Mouse (Mus musculus) induced T-regulatory cell, adult 2 months (primary cell): ENCODE measurements at regions not wholly inside any gene's neighbourhood (a gene's known extent, or its start where the extent isn't known, plus 50 kb on each side); places are given as distances from the start of the nearest gene placed in this dataset.

ENCODE experiments used
- DNase-seq: peaks from one replicate; pipeline ENCODE4 v3.0.0-alpha.2; 2012; ENCODE audit warnings: low read depth

- no peak for DNase-seq
These were observed 59.7 kb downstream of the Prlhr start for GRCm38 (mm10) chr19:60408436-60408835.

GRCm38 (mm10) chr19:60399425-60399824 is 68.7 kb downstream of the Prlhr start:
- DNase-seq = no peak

- no peak for DNase-seq
These were observed 70.4 kb downstream of the Prlhr start for GRCm38 (mm10) chr19:60397666-60398065.

- no peak for DNase-seq
These were observed 71.5 kb downstream of the Prlhr start for GRCm38 (mm10) chr19:60396604-60397003.

- no peak for DNase-seq
These were observed 81.4 kb downstream of the Prlhr start for GRCm38 (mm10) chr19:60386563-60387241.

GRCm38 (mm10) chr19:60384721-60385120 is 83.4 kb downstream of the Prlhr start:
- no peak for DNase-seq

GRCm38 (mm10) chr19:60382661-60383060 is 85.4 kb downstream of the Prlhr start:
- DNase-seq = no peak

- DNase-seq = no peak
These were observed 89.0 kb downstream of the Prlhr start for GRCm38 (mm10) chr19:60379030-60379605.

GRCm38 (mm10) chr19:60363988-60364599 is 104.0 kb downstream of the Prlhr start:
- no peak for DNase-seq

GRCm38 (mm10) chr19:60344911-60345310 is 118.4 kb upstream of the Fam204a start:
- no peak for DNase-seq

- DNase-seq = peak; percentile 61
These were observed 115.0 kb upstream of the Fam204a start for GRCm38 (mm10) chr19:60341485-60341884.

- peak; percentile 18 for DNase-seq
These were observed 113.7 kb upstream of the Fam204a start for GRCm38 (mm10) chr19:60340234-60340633.

- no peak for DNase-seq
These were observed 108.0 kb upstream of the Fam204a start for GRCm38 (mm10) chr19:60334521-60334920.

GRCm38 (mm10) chr19:60328295-60328694 is 101.8 kb upstream of the Fam204a start:
- DNase-seq = no peak

GRCm38 (mm10) chr19:60325612-60326011 is 99.1 kb upstream of the Fam204a start:
- no peak for DNase-seq

GRCm38 (mm10) chr19:60325112-60325511 is 98.6 kb upstream of the Fam204a start:
- DNase-seq = no peak

GRCm38 (mm10) chr19:60310591-60310990 is 84.1 kb upstream of the Fam204a start:
- peak; percentile 64 for DNase-seq

GRCm38 (mm10) chr19:60302371-60302770 is 75.9 kb upstream of the Fam204a start:
- DNase-seq = no peak

GRCm38 (mm10) chr19:60300891-60301290 is 74.4 kb upstream of the Fam204a start:
- DNase-seq = no peak

- no peak for DNase-seq
These were observed 63.7 kb upstream of the Fam204a start for GRCm38 (mm10) chr19:60290244-60290643.

- no peak for DNase-seq
These were observed 60.4 kb upstream of the Fam204a start for GRCm38 (mm10) chr19:60286810-60287396.

GRCm38 (mm10) chr19:60284901-60285300 is 58.4 kb upstream of the Fam204a start:
- no peak for DNase-seq
